Mouse (Mus musculus): ENCODE data around the gene Cux1. TPM values are rescaled to one million over a fixed set of nuclear protein-coding genes. Genes with fewer than 3 reads are reported as not detected.

The Cux1 gene
- total RNA-seq, 1 experiment from 2014 or later, result 172 TPM

GRCm38 (mm10) chr5:136201832-136202231, 365.5 kb downstream of the Cux1 start:
- 0 out of 4 replicates have a peak, but pooled peaks have one; percentile 41 to 42 for ATAC-seq (replicated peaks in 1 of 2; ENCODE audit: insufficient read depth in 1 of 2, low FRiP score in 2 of 2, low TSS enrichment in 1 of 2, low read depth in 1 of 2, poor library complexity in 2 of 2, severe bottlenecking in 2 of 2)

- no peak for ATAC-seq (replicated peaks in 1 of 2; ENCODE audit: insufficient read depth in 1 of 2, low FRiP score in 2 of 2, low TSS enrichment in 1 of 2, low read depth in 1 of 2, poor library complexity in 2 of 2, severe bottlenecking in 2 of 2)
Observed at GRCm38 (mm10) chr5:136199526-136199925, 367.8 kb downstream of the Cux1 start.

DNA sequence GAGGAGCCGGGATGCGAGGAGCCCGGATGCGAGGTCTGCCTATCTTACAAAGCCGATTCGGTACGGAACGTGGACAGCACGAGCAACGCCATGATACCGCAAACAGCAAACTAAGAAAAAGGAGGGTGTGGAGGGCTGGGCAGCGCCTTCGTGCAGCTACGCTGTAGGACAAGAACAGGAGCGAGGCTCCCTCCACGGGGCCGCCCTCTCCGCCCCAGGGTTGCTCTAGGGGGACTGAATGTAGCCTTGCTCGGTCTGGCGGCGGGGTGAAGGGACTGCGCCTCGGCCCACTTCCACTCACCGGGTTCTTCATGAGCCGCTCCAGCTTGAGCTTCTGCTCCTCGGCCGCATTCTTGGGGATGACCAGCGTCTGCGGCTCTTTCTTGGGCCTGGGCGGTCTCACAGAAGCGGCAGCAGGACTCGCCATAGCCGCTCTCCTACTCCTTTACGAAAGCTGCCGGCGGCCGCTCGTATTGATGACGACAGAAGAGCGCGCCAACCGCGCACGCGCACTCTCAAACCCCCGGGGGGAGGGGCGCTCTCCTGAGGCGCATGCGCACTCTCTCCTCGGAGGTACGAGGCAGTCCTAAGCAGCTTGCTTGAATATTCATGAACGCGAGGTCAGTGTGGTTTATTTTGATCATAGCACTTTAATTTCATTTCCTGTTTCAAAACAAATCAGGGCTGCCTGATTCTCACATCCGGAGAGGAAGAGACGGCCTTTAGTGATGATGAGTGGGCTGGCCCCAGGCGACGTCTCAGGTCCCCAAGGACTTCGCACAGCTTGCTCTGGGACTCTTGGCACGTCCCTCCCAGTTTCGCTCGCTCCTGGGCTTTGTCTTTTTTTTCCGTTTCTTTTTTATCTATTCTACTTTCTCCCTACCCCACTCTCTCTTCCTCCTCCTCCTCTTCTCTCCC, 368.6 kb downstream of the Cux1 start, which contains the start of gene Prkrip1:
TSS of gene Prkrip1 (minus strand) at position 490 of the 918 bp plus-strand sequence.
- ATAC-seq (replicated peaks in 1 of 2; ENCODE audit: insufficient read depth in 1 of 2, low FRiP score in 2 of 2, low TSS enrichment in 1 of 2, low read depth in 1 of 2, poor library complexity in 2 of 2, severe bottlenecking in 2 of 2), result peak; percentile 78 to 83

Other genes with a start within 250 kb of the Cux1 start
- 14.5 and 23.0 TPM in 2 replicates for gene Myl10, start 125.7 kb upstream of the Cux1 start, total RNA-seq (2017)